Mouse (Mus musculus): ENCODE data around the gene Nip7.
A peak's percentile ranks its signal among the peaks of the same experiment; 100 is the strongest.
"Not testable (repeated sequence)": the region's sequence is repeated elsewhere in the genome, so short reads cannot be mapped to it uniquely, and the experiment has no call there.

The Nip7 gene

DNA sequence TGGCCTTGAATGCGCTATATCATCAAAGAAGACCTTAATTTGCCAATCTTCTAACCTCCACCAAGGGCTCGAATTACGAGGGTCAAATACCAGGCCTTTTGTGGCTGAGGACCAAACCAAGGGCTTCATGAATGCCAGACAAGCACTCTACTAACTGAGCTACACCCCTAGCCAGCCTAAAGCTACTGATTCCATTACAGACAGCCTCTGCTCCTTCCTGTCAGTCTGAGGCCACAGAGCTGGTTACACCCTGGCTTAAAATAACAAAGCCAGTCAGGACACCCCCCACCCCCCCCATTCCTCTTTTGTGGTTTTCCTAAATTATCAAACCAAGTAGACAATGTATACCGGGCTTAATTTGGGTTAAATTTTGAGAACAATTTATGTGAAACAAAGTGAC, 17.0 kb downstream of the Nip7 start:
- DNase-seq: no peak

DNA sequence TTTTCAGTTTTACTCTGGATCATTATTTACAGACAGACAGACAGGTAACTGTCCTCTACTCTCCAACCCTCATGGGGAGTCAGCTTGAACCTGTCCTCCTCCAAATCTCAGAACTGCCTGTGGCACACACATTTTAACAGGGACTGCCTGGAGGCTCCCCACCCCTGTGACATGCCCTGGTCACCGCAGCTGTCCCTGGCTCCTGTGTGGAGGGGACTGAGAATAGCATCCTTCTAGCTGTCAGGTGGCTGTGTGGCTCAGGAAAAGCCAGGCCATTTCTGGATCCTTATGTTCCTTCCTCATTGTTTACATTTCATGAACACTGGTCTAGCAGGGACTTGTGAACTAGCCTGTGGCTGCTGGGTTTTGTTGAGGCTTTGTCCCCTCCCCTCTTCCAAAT, 17.5 kb downstream of the Nip7 start:
- DNase-seq: no peak

DNA sequence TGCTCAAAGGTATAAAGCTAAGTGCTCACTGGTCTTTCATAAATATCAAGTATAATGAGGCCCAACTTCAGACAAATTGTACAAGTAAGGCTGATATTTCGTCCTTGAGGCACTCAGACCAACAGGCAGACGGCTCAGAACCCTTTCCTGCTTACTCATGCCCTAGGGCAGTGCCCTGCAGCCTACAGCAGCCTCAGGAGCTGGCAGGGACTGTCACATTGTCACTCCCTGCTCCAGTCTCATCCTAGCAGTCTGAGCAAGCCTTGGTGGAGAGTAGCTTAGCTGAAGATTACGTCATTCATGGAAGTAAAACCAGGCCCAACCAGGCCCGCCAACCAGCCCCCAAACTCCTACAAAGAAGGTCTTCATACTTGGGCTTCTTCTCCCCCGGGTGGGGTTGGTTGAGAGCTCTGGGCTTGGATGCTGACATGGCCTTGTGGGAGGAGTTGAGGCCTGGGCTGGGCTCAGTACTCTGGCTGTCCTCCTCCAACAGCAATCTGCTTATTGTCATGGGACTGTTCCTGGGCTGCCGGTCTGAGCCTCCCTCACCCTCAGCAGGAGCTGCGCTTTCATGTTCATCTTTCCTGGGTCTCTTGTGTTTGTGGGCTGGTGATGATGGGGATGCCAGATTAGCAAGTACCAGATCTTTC, 19.7 kb downstream of the Nip7 start:
- DNase-seq: no peak

DNA sequence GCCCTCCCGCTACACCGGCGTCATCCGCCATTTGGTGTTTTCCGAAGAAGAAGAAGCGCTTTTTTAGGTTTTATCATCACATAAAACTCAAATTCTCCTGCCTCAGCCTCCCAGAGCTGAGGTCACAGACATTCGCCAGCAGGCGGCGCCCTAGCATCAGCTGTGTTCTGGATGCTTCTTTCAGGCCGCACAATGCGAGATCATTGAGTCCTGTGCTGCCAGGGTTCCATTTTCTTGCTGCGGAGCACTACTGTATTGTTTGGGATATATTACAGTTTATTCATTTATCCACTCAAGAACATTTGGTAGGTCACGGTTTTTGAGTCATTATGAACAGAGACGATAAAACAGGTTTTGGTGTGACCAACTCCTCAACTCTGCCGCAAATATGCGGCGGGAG, 28.7 kb downstream of the Nip7 start:
- DNase-seq: no peak

DNA sequence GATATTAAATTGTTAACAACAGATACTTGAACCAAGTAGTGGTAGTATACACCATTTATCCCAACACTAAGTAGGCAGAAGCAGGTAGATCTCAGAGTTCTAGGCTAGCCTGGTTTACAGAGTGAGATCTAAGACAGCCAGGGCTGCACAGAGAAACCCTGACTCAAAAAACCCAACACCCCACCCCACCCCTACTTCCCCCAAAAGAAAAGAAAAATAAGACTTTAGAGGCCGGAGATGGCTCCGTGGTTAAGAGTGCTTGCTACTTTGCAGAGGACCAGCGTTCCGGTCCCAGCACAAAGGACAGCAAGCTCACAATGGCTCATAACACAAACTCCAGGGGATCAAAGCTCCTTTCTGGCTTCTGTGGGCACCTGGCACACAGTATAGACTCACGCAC, 29.3 kb downstream of the Nip7 start:
- DNase-seq: no peak

DNA sequence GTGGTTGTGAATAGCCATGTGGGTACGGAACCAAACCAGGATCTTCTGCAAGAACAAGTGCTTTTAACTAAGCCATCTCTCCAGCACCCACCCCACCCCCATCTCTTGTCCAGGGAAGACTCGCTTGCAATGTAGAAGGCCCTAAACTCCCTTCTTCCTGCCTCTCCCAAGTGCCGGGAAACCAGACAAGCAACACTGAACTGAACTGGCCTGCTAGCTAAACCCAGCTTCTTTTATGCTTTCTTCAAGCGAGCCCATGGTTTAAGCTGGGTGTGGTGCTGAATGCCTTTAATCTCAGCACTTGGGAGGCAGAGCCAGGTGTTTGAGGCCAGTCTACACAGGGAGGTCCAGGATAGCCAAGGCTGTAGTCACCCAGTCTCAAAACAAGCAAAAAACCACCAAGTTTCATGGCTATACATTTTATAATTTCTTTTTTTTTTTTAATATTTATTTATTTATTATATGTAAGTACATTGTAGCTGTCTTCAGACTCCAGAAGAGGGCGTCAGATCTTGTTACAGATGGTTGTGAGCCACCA, 31.9 kb downstream of the Nip7 start:
- no peak for DNase-seq

DNA sequence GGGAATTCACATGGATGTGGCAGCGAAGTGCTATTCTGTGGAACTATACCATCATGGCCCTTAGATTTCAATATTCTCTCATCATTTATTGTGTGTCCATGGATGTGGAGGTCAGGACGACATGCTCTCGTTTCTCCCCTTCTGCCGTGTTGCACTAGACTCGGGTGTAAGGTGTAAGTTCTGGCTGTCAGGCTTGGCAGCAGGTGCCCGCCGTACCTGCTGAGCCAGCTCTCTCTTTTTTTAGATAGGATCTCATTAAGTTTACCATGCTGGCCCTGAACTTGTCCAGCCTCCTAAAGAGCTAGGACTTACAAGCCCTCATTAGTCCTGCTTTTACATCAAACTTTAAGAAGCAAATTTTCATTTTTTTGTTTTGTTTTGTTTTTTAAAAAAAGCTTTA, 33.9 kb downstream of the Nip7 start:
- no peak for DNase-seq

DNA sequence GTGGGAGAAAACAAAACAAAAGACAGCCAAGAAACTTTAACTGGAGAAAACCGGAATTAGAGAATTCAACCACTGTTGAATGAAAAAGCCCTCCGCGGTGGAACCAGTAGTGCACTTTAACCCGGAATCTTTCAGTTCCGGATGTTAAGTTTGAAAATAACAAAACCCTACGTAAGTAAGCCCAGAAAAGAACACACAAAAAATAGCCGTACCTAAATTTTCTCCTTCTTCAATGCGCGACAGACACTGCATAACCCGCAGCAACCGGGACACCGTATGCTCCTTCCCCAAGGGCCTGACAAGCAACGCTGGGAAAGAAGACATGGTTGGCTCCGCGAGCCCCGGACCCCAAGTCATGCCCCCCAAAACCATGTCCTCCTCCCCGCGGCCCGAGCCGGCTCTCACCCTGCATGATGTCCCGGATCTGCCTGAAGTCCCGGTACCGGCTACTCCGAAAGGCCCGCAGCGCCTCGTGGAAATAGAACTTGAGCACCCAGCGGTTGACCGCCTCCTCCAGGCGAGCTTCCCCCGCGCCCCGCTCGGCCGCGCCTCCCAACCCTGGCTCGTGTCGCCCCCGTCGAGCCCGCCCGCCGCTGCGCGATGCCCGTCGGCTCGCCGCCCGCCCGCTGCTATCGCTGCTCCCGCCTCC, 39.2 kb downstream of the Nip7 start:
- no peak for DNase-seq

DNA sequence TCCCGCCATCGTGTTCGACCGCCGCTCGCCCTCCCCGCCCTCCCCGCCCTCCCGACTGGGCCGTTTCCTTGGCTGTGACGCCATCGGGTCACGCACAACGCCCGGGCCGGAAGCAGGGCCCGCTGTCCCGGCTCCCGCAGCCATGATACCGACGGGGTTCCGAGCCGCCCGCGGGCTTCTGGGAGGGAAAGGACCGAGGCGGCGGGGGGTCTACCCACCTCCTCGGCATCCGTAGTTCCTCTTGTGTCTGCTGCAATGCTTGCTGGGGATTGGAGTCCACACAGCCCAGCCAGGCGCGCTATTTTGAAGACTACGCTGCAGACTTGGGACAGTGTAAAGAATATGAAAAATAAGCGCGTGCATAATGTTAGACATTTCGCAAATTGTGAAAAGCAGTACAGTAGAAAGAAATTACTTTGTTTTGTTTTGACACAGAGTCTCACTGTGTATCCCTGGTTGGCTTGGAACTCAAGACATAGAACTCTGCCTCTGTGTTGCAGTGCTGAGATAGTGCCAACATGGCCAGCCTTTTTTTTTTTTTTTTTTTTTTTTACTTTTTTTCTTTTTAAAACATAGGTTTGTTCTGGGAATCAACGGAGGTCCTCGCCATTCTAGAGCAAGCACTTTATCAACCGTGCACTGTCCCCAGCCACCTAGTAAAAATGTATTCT, 39.8 kb downstream of the Nip7 start, which contains the start of gene Terf2:
TSS of gene Terf2 (minus strand) at position 182 of the 671 bp plus-strand sequence.
- peak; percentile 97 for DNase-seq

DNA sequence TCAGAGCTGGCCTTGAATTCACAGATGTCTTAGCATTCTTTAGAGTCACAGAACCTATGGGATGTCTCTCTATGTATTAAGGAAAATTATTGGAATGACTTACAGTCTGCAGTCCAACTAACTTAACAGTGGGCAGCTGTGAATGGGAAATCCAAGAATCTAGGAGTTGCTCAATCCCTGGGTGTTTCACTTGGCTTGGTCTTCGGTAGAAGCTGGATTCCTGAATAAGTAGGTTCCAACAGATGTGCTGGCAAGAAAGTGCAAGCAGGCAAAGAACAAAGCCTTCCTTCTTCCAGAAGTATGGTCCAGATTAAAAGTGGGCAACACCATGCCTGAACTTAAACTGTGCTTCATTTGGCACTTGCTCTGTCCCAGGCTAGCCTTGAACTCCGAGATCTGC, 44.0 kb downstream of the Nip7 start:
- DNase-seq: no peak

DNA sequence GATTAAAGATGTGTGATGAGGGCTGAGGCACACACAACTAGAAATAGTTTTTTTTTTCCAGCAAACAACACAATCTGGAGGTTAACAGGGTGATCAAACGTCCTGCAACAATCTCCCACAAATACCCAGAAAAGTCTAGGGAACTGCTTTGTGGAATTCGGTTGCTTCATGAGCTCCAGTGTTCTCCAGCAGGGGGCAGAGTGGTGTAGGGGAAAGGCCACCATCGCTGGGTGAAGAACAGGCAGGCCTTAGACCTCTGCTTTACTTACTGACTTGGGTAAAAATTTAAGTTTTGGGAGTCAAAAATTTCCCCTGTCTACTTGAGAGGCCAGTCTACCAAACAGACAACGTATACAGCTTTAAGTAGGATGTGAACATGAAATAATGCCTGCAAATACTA, 47.9 kb downstream of the Nip7 start:
- peak; percentile 25 for DNase-seq

DNA sequence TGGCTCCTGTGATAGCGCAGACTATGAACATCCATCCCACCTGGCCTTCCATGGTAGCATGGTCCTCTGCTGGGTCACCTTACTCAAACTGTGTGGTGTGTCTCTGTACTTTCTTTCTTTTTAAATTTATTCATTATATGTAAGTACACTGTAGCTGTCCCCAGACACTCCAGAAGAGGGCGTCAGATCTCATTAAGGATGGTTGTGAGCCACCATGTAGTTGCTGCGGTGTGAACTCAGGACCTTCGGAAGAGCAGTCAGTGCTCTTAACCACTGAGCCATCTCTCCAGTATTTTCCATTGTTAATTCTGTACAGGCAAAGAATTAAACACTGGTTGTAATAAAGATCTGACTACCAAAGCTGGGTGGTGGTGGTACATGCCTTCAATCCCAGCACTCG, 51.4 kb downstream of the Nip7 start:
- not testable (repeated sequence) for DNase-seq

DNA sequence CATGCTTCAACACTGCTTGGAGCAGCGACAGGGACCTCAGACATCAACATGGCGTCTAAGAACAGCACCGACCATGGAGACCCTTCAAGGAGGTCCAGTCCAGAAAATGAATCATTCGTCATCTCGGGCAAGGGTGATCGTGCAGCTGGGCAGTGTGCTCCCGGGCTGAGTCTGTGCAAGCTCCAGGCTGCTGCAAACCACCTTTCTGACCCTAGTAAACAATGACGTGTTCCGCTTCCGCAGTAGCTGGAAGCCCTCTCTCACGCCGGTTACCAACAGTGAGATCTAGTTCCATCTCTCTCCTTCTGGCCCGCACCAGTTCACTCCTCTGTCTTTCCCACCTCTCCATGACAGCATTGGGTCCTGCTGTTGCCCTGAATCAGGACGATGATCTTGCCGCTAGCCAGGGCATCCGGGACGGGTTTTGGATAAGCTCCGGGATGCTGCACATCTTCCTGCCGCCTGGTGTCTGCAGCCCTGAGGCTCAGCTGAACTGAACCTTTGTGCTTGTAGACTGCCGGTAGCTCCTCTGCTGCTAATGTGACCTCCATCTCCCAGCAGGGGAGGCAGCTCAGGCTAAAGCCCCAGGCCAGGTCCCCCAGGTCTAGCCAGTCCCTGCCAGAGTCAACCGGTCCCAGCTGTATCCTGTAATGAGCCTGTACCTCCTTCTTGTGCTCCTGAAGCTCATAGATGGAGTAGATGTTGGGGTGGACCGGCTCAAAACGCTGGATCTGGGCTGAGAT, 52.5 kb downstream of the Nip7 start:
- DNase-seq: no peak

DNA sequence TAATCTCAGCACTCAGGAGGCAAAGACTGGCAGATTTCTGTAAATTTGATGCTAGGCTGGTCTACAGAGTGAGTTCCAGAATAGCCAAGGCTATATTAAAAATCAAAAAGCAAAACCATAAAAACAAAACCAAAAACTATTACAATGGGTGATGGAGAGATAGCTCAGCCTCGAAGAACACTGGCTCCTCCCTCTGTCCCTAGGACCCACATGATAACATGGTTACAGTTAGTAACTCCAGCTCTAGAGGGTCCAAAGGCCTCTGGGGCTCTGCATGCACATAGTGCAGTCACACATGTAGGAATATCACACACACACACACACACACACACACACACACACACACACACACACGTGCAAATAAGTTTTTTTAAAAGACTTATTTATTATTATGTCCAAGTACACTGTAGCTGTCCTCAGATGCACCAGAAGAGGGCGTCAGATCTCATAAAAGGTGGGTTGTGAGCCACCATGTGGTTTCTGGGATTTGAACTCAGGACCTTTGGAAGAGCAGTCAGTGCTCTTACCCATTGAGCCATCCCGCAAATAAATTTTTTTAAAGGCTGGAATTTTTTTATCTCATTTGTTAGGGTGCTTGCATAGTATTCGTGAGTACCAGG, 53.2 kb downstream of the Nip7 start:
- DNase-seq: no peak
